Comparison of ENCODE assay signal across 8 mouse cellular contexts in genomic region chr7:27472596-27472995, GRCm38 (mm10). TPM values are rescaled to one million over a fixed set of nuclear protein-coding genes. Genes with fewer than 3 reads are reported as not detected.
DNase-seq lines count a peak whose midpoint lies in the region; ATAC-seq and TF ChIP-seq lines count a peak whose summit lies in the region.

No protein-coding gene starts in this region.

- WGBS in heart, embryonic 11.5 days (ENCODE audit: insufficient replicate concordance), result 24% methylated on average over 7 of the region's 7 CpGs
- whole genome bisulfite sequencing in forebrain, postnatal 0 days, result 31% methylated on average over 7 of the region's 7 CpGs
- 6% methylated on average over 7 of the region's 7 CpGs for WGBS in liver, embryonic 15.5 days (ENCODE audit: insufficient replicate concordance)
- WGBS in stomach, embryonic 16.5 days, result 17% methylated on average over 7 of the region's 7 CpGs

- no peak for TF ChIP-seq CTCF in forebrain, postnatal 0 days (IDR thresholded peaks at IDR 0.05; ENCODE audit: low read depth)

- H3K4me3 ChIP-seq in heart, embryonic 11.5 days (ENCODE audit: low read depth, low read length), result peak overlapping the region; percentile 85
- H3K4me3 ChIP-seq in ES-E14 (ENCODE audit: insufficient read depth in 1 of 2, low read depth in 1 of 2, low read length in 2 of 2, poor library complexity in 1 of 2, severe bottlenecking in 1 of 2), result peak overlapping the region; percentile 5 to 85; a peak in 2 of 4 replicates
- H3K4me3 ChIP-seq in forebrain, postnatal 0 days (ENCODE audit: low read depth, low read length), result peak overlapping the region; percentile 61
- peak overlapping the region; percentile 85 for H3K4me3 ChIP-seq in liver, embryonic 15.5 days (replicated peaks)
- peak overlapping the region; percentile 79 for H3K4me3 ChIP-seq in stomach, embryonic 16.5 days (replicated peaks; ENCODE audit: low read length)

- H3K9me3 ChIP-seq in heart, embryonic 11.5 days (replicated peaks; ENCODE audit: control insufficient read depth, low read length), result no peaks in the 10 kb centered on the region
- no peaks in the 10 kb centered on the region for H3K9me3 ChIP-seq in ES-E14 (ENCODE audit: control insufficient read depth, insufficient read depth, low read depth, low read length)
- no peaks in the 10 kb centered on the region for H3K9me3 ChIP-seq in forebrain, postnatal 0 days (ENCODE audit: low read length)
- no peaks in the 10 kb centered on the region for H3K9me3 ChIP-seq in liver, embryonic 15.5 days (replicated peaks)
- H3K9me3 ChIP-seq in stomach, embryonic 16.5 days (replicated peaks; ENCODE audit: control insufficient read depth, low read length), result no peaks in the 10 kb centered on the region

- peaks cover 14% of the 10 kb centered on the region; the same call in 1 of the 2 replicates for H3K4me1 ChIP-seq in heart, embryonic 11.5 days (ENCODE audit: control insufficient read depth, insufficient read depth, low read length)
- H3K4me1 ChIP-seq in ES-E14 (ENCODE audit: control insufficient read depth in 2 of 2, insufficient read depth in 2 of 2, low read length in 2 of 2, poor library complexity in 1 of 2), result peaks cover 5 to 13% of the 10 kb centered on the region in 2 experiments; a peak in 2 of 4 replicates
- 0 out of 2 replicates have a peak, but pooled peaks cover 6% of the 10 kb centered on the region for H3K4me1 ChIP-seq in forebrain, postnatal 0 days (ENCODE audit: insufficient read depth)
- H3K4me1 ChIP-seq in liver, embryonic 15.5 days (replicated peaks), result peaks cover 37% of the 10 kb centered on the region
- H3K4me1 ChIP-seq in stomach, embryonic 16.5 days (ENCODE audit: control insufficient read depth, insufficient read depth, low read length), result no peaks in the 10 kb centered on the region

- H3K36me3 ChIP-seq in heart, embryonic 11.5 days (ENCODE audit: control insufficient read depth, insufficient read depth, low read length), result peaks cover 4% of the 10 kb centered on the region; the same call in 1 of the 2 replicates
- 0 out of 2 replicates have a peak, but pooled peaks cover 4% of the 10 kb centered on the region for H3K36me3 ChIP-seq in ES-E14 (ENCODE audit: control insufficient read depth, insufficient read depth, low read length, poor library complexity, severe bottlenecking)
- peaks cover 6% of the 10 kb centered on the region; the same call in 1 of the 2 replicates for H3K36me3 ChIP-seq in forebrain, postnatal 0 days (ENCODE audit: insufficient read depth)
- peaks cover 28% of the 10 kb centered on the region for H3K36me3 ChIP-seq in liver, embryonic 15.5 days (replicated peaks)
- H3K36me3 ChIP-seq in stomach, embryonic 16.5 days (ENCODE audit: control insufficient read depth, insufficient read depth, low read length), result peaks cover 10% of the 10 kb centered on the region

- peak overlapping the region; percentile 81 for H3K4me2 ChIP-seq in heart, embryonic 11.5 days
- peak overlapping the region; percentile 95 for H3K4me2 ChIP-seq in forebrain, postnatal 0 days (ENCODE audit: low read depth)
- peak overlapping the region; percentile 76 for H3K4me2 ChIP-seq in liver, embryonic 15.5 days
- peak overlapping the region; percentile 57 for H3K4me2 ChIP-seq in stomach, embryonic 16.5 days (ENCODE audit: low read depth, low read length)

- H3K9ac ChIP-seq in heart, embryonic 11.5 days (ENCODE audit: low read depth, low read length), result peak overlapping the region; percentile 59
- peak overlapping the region; percentile 53; the same call in 1 of the 2 replicates for H3K9ac ChIP-seq in ES-E14 (ENCODE audit: insufficient read depth, low read depth, low read length, poor library complexity, severe bottlenecking)
- peak overlapping the region; percentile 40; the same call in 1 of the 2 replicates for H3K9ac ChIP-seq in forebrain, postnatal 0 days
- H3K9ac ChIP-seq in liver, embryonic 15.5 days, result peak overlapping the region; percentile 95
- H3K9ac ChIP-seq in stomach, embryonic 16.5 days (ENCODE audit: low read length), result peak overlapping the region; percentile 83

- ATAC-seq in heart, embryonic 11.5 days (replicated peaks; ENCODE audit: insufficient number of reproducible peaks, low FRiP score, low TSS enrichment), result no peak
- no peak for ATAC-seq in forebrain, postnatal 0 days
- ATAC-seq in liver, embryonic 15.5 days (ENCODE audit: insufficient read depth), result no peak
- ATAC-seq in stomach, embryonic 16.5 days (ENCODE audit: insufficient read depth, low FRiP score), result no peak

- in situ Hi-C loops in ES-E14 (cut with MboI; ENCODE audit: low sequenced_read_pairs in 2 of 2, unreplicated experiment in 2 of 2), result no loop called here

- no peaks in the 10 kb centered on the region for H3K27me3 ChIP-seq in heart, embryonic 11.5 days (ENCODE audit: control insufficient read depth, insufficient read depth, low read length)
- no peaks in the 10 kb centered on the region for H3K27me3 ChIP-seq in forebrain, postnatal 0 days (ENCODE audit: insufficient read depth, low read length)
- H3K27me3 ChIP-seq in liver, embryonic 15.5 days, result no peaks in the 10 kb centered on the region
- H3K27me3 ChIP-seq in stomach, embryonic 16.5 days (ENCODE audit: control insufficient read depth, insufficient read depth, low read length), result no peaks in the 10 kb centered on the region

- peak overlapping the region; percentile 92 for H3K27ac ChIP-seq in heart, embryonic 11.5 days (ENCODE audit: low read depth, low read length)
- no peak overlapping the region; the same call in 1 of the 2 replicates for H3K27ac ChIP-seq in ES-E14 (ENCODE audit: insufficient read depth, low read depth, low read length, poor library complexity, severe bottlenecking)
- H3K27ac ChIP-seq in forebrain, postnatal 0 days (ENCODE audit: low read depth, low read length), result peak overlapping the region; percentile 67
- peak overlapping the region; percentile 98 for H3K27ac ChIP-seq in liver, embryonic 15.5 days (replicated peaks)
- H3K27ac ChIP-seq in stomach, embryonic 16.5 days (ENCODE audit: low read length), result peak overlapping the region; percentile 98

- DNase-seq in heart, adult 9 months (ENCODE audit: low spot score in 2 of 2), result no peak
- DNase-seq in ES-E14 (ENCODE audit: low read depth, low spot score), result no peak
- peak; percentile 8 for DNase-seq in forebrain, postnatal 0 days
- no peak for DNase-seq in adrenal gland, postnatal 10 days
- DNase-seq in cerebellum, postnatal 4 days (ENCODE audit: low spot score in 2 of 2), result no peak

TF ChIP-seq in ES-E14, 5 proteins besides CTCF, POLR2A, EP300 and RAD21:
- TF ChIP-seq CHD2 (IDR thresholded peaks at IDR 0.05; ENCODE audit: low read depth, low read length), result no peak
- TF ChIP-seq HCFC1 (IDR thresholded peaks at IDR 0.05; ENCODE audit: borderline replicate concordance, insufficient read depth, low read length), result no peak
- no peak for TF ChIP-seq ZC3H11A (IDR thresholded peaks at IDR 0.05; ENCODE audit: borderline replicate concordance, low read depth, low read length)
- TF ChIP-seq MAFK (IDR thresholded peaks at IDR 0.05; ENCODE audit: insufficient read depth, low read depth, low read length), result no peak

RNA-seq across cellular contexts. Expression of gene Sertad3, which starts 1.0 kb away (rescaled TPM):
- 19.9 and 20.3 TPM in 2 replicates for polyA plus RNA-seq in heart, embryonic 11.5 days (2014; fragmentation: Nextera tagmentation; extraction: Ambion mirVana)
- total RNA-seq in ES-E14 (2012; rRNA removed), result 5.4 and 6.2 TPM in 2 replicates
- total RNA-seq in forebrain, postnatal 0 days (2014; rRNA removed), result 1.8 and 5.5 TPM in 2 replicates
- 4.3 and 4.9 TPM in 2 replicates for polyA plus RNA-seq in forebrain, postnatal 0 days (2015; fragmentation: Nextera tagmentation; extraction: Ambion mirVana)
- polyA plus RNA-seq in liver, embryonic 15.5 days (2015; fragmentation: Nextera tagmentation; extraction: Ambion mirVana), result 35.6 and 38.9 TPM in 2 replicates
- 38.1 and 39.4 TPM in 2 replicates for polyA plus RNA-seq in stomach, embryonic 16.5 days (2015; fragmentation: Nextera tagmentation; extraction: Ambion mirVana)
- total RNA-seq in adrenal gland, postnatal 10 days (2021), result 10 to 100 TPM; 13.5 to 15.6 TPM

RNA-seq across cellular contexts. Expression of gene Sertad1, which starts 14.1 kb away (rescaled TPM):
- polyA plus RNA-seq in heart, embryonic 11.5 days (2014; fragmentation: Nextera tagmentation; extraction: Ambion mirVana), result 37.5 and 38.8 TPM in 2 replicates
- 13.1 and 25.1 TPM in 2 replicates for total RNA-seq in ES-E14 (2012; rRNA removed)
- total RNA-seq in forebrain, postnatal 0 days (2014; rRNA removed), result 5.2 and 6.3 TPM in 2 replicates
- 6.3 and 7.4 TPM in 2 replicates for polyA plus RNA-seq in forebrain, postnatal 0 days (2015; fragmentation: Nextera tagmentation; extraction: Ambion mirVana)
- 28.2 and 29.6 TPM in 2 replicates for polyA plus RNA-seq in liver, embryonic 15.5 days (2015; fragmentation: Nextera tagmentation; extraction: Ambion mirVana)
- polyA plus RNA-seq in stomach, embryonic 16.5 days (2015; fragmentation: Nextera tagmentation; extraction: Ambion mirVana), result 42.0 and 45.9 TPM in 2 replicates
- total RNA-seq in adrenal gland, postnatal 10 days (2021), result 10 to 100 TPM; 19.0 to 27.9 TPM

RNA-seq across cellular contexts. Expression of gene Blvrb, which starts 24.8 kb away (rescaled TPM):
- polyA plus RNA-seq in heart, embryonic 11.5 days (2014; fragmentation: Nextera tagmentation; extraction: Ambion mirVana), result 106 and 121 TPM in 2 replicates
- 22.0 and 29.6 TPM in 2 replicates for total RNA-seq in ES-E14 (2012; rRNA removed)
- 11.6 and 14.3 TPM in 2 replicates for total RNA-seq in forebrain, postnatal 0 days (2014; rRNA removed)
- polyA plus RNA-seq in forebrain, postnatal 0 days (2015; fragmentation: Nextera tagmentation; extraction: Ambion mirVana), result 16.3 and 18.9 TPM in 2 replicates
- polyA plus RNA-seq in liver, embryonic 15.5 days (2015; fragmentation: Nextera tagmentation; extraction: Ambion mirVana), result 920 and 1,009 TPM in 2 replicates
- polyA plus RNA-seq in stomach, embryonic 16.5 days (2015; fragmentation: Nextera tagmentation; extraction: Ambion mirVana), result 112 and 113 TPM in 2 replicates
- total RNA-seq in adrenal gland, postnatal 10 days (2021), result 10 to 100 TPM; 83.4 TPM

RNA-seq across cellular contexts. Expression of gene Sptbn4, which starts 25.1 kb away (rescaled TPM):
- polyA plus RNA-seq in heart, embryonic 11.5 days (2014; fragmentation: Nextera tagmentation; extraction: Ambion mirVana), result 0.23 and 0.30 TPM in 2 replicates
- 9.1 and 18.6 TPM in 2 replicates for total RNA-seq in ES-E14 (2012; rRNA removed)
- total RNA-seq in forebrain, postnatal 0 days (2014; rRNA removed), result 18.8 and 22.3 TPM in 2 replicates
- polyA plus RNA-seq in forebrain, postnatal 0 days (2015; fragmentation: Nextera tagmentation; extraction: Ambion mirVana), result 2.5 and 3.8 TPM in 2 replicates
- 0.06 and 0.09 TPM in 2 replicates for polyA plus RNA-seq in liver, embryonic 15.5 days (2015; fragmentation: Nextera tagmentation; extraction: Ambion mirVana)
- 0.50 and 0.57 TPM in 2 replicates for polyA plus RNA-seq in stomach, embryonic 16.5 days (2015; fragmentation: Nextera tagmentation; extraction: Ambion mirVana)
- under 1 TPM; 0.70 to 0.81 TPM for total RNA-seq in adrenal gland, postnatal 10 days (2021)

RNA-seq across cellular contexts. Expression of gene Prx, which starts 26.5 kb away (rescaled TPM):
- 0.76 and 0.96 TPM in 2 replicates for polyA plus RNA-seq in heart, embryonic 11.5 days (2014; fragmentation: Nextera tagmentation; extraction: Ambion mirVana)
- 10.0 TPM in 2 replicates for total RNA-seq in ES-E14 (2012; rRNA removed)
- 1.9 and 2.4 TPM in 2 replicates for total RNA-seq in forebrain, postnatal 0 days (2014; rRNA removed)
- 1.1 and 1.4 TPM in 2 replicates for polyA plus RNA-seq in forebrain, postnatal 0 days (2015; fragmentation: Nextera tagmentation; extraction: Ambion mirVana)
- 0.67 and 0.75 TPM in 2 replicates for polyA plus RNA-seq in liver, embryonic 15.5 days (2015; fragmentation: Nextera tagmentation; extraction: Ambion mirVana)
- polyA plus RNA-seq in stomach, embryonic 16.5 days (2015; fragmentation: Nextera tagmentation; extraction: Ambion mirVana), result 3.7 and 4.0 TPM in 2 replicates
- total RNA-seq in adrenal gland, postnatal 10 days (2021), result 1 to 10 TPM; 3.3 to 5.1 TPM

Comparison
In these comparisons a context has a peak if more than half of its experiments do, and no peak if none do; other contexts are left out.
1. H3K9ac ChIP-seq: peak in every context shown above with its lines; median percentile 95 in liver, embryonic 15.5 days; 83 in stomach, embryonic 16.5 days; 59 in heart, embryonic 11.5 days; 53 in ES-E14; 40 in forebrain, postnatal 0 days.